Mouse (Mus musculus) Muller cell, postnatal 12 days (primary cell): ENCODE measurements at regions not wholly inside any gene's neighbourhood (a gene's known extent, or its start where the extent isn't known, plus 50 kb on each side); places are given as distances from the start of the nearest gene placed in this dataset.
A peak's percentile ranks its signal among the peaks of the same experiment; 100 is the strongest.

Experiments
- DNase-seq: peaks from one replicate; pipeline ENCODE4 v3.0.0-alpha.2; 2015; ENCODE audit errors: inconsistent ontology term

DNA sequence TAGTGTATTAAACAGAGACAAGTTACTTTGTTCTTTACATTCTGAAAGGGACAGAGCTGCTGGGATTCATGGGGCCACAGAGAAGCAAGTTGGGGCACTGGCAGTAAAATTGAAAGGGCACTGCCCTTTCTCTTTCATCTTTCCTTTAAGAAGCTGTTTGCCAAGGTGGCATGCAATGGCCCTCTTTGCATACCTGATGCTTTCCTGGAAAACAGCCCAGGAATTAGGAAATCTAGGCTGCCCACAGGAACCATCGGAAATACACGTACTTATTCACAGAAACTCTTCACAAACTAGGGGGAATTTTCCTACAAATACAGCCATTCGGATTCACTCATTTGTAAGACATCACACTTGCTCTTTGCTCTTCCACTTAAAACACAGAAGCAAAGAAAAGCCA is 278.3 kb upstream of the Gm765 start:
- DNase-seq = no peak

DNA sequence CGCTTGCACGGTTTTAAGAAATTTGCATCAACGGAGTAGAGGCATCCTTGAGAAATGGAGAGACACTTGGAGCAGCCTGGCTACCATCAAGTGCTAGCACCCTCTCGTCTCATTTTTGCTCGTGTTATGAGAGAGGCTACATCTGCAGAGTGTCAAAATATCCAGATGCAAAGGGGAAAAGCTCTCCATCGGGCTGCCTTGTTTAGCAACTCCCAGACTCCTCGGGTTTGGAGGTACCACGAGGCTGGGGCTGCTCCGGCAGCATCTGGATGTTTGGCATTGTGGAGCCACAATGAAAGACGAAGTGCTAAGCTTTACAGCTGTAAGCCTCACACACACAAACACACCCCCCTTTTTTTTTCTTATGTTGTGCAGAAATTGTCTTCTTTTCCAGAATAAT is 270.5 kb upstream of the Gm765 start:
- no peak for DNase-seq

DNA sequence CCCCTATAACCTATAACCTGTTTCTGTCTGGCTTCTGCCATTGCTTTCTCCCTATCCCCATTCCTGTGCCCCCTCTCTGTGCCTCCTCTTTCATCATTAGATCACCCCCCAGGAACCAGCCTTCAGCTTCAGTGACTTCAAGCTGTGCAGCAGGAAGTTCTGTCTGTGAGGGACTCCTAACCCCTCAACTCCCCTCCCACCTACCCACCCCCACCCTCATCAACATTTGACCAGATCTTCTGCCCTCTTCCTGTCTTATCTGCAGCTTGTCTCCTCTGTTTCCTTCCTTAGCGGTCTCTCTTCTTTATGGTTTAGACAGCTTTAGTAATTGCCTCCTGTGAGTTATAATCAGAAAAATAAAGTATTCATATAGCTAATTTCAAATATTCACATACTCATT is 266.6 kb upstream of the Gm765 start:
- no peak for DNase-seq

DNA sequence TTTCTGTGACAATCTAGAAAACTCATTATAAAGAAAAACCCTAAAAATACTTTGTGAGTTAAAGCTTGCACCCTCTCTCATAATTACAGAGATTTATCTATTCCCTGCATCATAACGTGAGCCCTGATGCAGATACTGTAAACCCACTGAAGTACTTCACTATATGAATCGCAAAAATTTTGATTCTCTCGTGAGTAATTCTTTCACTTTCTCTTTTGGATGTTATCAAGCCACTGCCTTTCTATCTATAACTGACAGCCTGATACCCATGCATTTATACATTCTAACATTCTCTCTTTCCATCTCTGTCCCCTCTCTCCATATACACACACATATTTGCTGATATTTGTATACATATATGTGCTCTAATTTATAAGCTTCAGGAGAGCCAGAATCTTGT is 264.1 kb upstream of the Gm765 start:
- DNase-seq = no peak

DNA sequence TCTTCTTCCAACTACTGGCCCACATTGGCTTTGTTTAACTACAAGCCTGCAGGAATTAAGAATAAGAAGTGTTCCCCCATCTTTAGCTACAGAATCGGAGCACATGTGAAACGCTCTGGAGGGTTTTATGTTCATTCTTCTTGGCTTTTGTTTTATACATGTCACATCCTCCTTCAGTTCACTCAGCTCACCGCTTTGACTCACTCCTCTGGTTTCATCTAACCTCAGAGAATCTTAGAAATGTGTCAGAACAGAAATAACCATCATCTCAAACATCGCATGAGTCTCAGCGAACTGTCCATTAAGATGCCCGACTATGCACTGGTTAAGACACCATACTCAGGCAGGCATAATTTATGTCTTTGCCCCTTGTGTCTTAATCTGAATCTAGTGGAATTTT is 255.1 kb upstream of the Gm765 start:
- no peak for DNase-seq

DNA sequence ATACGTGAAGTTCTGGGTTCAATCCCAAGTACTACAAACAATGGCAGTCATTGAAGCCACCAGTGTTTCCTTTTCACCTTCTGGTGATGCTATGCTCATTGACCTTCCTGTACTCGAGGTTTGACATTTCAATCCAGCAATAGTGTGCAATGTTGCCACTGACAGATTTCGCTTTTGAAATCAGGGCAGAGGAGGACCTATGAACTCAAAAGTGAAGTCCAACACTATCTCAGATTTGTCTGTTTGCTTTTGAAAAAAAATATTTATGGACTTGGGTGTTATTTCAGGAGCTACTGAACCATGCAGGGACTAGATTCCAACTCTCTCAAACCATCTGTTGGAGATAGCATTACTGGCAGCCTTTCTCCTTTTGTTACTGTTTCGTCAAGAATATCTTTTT is 248.4 kb upstream of the Gm765 start:
- no peak for DNase-seq

DNA sequence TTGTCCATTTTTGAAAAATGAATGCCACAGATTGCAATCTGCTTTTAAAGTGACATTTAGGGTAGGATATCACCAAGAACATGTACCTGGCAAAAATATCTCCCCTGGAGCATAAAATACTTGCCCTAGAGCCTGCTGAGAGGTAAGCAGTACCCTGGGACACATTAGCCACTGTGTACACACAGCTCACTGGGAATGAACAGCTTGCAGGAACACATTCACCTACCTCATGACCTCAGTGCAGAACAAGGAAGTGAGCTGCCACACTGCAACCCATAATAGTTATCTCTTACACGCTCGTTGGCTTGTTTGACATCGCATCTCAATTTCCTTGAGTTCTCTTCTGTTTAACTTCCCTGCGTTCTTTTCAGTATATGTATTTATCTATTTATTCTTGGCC is 246.4 kb upstream of the Gm765 start:
- no peak for DNase-seq

DNA sequence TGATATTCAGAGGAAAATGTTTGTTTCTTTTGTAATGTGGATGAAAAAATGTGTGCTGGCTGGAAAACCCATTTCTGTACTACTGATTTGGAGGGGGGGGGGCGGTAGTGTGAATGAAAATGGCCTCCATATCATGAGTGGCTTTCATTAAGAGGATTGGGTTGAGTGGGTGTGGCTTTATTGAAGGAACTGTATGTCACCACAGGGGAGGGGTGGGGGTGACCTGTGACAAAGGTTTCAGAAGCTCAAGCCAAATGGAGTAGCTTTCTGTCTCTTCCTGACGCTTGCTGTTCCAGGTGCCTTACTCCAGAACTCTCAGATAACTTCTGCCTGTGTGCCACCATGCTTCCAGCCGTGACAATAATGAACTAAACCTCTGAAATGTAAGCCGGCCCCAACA is 242.0 kb upstream of the Gm765 start:
- no peak for DNase-seq

DNA sequence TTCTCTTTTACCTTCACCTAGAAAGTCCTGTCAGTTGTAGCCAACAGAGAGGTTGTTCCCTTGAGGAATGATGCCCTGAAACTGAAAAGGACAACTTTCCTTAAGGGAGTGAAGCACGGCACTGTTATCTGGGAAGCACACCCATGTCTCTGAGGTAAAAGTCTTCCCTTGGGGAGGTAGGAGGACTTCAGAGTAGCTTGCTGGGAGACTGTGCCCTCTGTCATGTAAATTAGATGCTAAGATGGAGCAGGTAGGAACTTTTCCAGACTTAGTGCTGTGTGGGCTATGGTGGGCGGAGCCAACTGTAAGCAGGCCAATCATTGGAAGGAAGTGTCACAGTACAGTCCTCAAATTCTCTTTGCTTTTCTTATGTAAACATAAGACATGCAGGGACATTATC is 240.3 kb upstream of the Gm765 start:
- no peak for DNase-seq

DNA sequence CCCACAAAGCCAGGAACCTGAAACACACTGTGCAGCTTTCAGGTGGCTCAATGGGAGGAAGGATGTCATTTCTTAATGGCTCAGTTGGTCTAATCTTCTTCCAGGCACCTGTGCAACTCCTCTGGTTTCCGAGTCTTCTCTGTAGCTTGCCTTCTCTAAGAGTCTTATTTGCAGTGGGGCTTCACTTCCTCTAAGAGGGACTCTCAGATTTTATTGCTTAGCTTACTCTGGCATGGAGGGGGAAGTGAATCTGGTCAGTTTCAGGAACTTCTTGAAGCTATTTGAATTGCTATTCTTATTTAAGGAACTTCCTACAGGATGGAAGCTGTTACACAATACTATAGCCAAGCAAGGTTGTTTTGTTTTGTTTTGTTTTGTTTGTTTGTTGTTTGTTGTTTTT is 232.7 kb upstream of the Gm765 start:
- no peak for DNase-seq

DNA sequence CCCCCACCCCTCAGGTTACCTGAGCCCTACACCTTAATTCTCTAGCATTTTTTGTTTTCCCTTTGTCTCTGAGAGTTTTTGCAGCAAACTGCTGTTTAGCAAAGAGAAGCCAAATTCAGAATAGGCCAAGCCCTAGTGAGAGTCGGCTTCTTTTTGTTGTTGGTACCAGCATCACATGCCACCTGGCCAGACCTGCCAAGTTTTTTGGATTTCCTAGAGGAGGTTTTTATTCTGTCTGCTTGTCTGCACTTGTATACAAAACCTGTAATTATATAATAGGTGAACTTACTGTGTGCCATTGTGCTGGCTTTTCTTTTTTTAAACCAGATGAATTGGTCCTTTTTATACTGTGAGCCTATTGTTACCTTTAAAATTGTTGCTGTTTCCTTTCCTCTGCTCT is 213.1 kb upstream of the Gm765 start:
- DNase-seq = no peak

DNA sequence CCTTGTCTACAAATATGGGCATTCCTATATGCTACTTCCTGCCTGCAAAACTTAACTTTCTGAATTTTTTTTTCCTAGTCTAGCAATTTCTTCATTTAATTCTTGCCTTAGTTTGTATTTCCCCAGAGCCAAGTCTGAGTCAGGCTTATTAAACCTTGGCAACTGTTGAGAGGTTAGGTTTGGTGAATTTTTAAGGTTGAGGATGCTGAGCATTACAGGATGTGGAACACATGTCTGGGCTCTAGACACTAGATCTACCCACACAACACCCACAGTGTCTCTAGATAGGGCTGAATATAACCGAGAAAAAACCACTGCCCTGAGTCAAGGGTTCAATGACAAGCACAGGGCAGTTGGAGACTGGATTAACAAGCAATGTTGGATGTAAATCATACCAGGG is 211.4 kb upstream of the Gm765 start:
- peak; percentile 0 for DNase-seq

DNA sequence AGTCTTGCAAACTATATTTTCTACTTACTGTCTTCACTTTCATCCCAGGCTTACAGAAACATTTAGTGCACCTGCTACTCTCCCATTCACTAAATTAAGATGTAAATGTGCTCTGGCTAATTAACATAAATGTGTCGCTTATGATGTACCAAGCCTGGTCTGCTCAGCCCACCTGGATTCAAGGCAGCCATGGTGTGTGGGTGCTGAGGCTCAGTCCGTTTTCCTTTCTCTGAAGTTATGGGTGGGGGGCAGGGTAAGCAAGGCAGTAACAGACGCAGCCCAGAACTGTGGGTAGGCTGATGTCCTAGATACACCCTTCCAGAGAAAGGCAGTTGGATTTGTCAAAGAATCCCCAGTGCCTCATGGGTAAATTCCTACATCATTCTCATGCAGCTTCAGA is 209.2 kb upstream of the Gm765 start:
- no peak for DNase-seq

DNA sequence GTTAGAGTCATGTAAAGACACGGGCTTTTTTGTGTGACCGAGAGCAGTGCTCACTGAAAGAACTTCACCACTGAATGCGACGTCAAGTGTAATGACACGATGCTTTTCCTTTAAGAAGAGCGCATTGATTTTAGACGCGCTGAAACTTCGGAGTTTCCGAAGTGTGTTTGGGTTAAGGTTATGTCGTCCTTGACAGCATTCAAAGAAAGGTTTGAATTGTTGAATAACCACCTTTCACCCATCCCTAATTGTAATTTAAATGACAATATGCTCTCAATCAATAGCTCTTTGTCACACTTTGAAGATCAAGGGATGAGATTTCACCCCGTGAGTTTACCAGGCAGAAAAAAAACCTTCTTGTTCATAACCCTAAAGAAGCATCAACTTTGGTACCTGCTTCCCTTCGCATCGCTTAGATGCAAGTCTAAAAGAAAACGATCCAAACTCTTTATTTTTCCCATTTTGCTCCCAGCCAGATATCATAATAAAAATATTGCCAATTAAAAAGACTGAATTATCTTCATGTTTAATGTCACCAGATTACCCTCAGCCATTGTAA is 184.4 kb upstream of the Gm765 start:
- DNase-seq = no peak

DNA sequence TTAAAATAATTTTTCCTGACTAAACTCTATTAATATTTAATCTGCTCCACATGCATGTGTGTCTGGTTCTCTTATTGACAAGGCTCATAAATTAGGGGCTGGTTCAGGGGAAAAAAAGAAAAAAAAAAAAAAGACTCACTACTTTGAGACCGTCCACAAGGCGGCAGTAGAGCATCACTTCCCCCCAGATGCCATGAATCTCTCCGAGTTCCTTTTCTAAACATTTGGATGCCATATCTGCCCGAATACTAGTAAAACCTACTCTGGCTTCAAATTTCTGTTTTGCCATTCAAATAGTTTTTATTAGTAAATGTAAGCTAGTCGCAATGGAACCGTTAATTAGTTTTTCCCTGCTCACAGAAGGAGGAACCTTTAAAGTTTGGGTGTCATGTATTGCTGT is 182.7 kb upstream of the Gm765 start:
- DNase-seq = peak; percentile 51

DNA sequence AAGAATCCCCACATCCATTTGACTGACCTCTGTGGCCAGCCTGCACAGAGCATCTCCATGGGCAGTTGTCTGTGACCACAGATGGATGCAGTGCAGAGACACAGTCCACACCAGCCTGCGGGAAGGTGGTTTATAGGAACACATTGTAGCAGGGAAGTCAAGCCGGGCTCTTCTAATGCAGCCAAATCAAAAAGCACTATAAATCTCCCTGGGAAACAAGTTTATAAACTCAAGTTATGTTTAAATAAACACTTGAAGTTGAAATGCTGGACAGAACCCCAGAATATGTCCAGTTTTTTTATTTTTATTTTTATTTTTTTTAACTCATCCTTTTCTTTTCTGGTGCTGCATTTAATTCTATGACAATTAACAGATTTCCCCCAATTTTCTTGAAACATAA is 182.1 kb upstream of the Gm765 start:
- no peak for DNase-seq

DNA sequence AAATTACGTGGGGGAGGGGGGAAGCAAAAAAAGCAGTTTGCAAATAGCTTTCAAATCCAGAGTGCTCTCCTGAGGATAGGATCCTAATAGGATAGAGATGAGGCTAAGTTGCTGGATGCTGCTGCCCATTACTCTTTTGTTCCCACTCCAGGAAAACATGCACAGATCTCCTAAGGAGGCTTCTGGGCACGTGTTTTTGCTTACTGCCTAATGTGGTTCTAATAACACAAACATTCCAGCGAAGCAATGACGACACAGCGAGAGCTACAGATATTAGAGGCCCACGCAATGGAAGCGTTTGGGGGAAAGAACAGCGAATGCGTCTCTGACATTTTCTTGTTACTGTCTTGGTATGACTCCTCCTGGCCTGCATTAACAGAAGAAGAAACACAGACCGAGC is 179.0 kb upstream of the Gm765 start:
- no peak for DNase-seq

DNA sequence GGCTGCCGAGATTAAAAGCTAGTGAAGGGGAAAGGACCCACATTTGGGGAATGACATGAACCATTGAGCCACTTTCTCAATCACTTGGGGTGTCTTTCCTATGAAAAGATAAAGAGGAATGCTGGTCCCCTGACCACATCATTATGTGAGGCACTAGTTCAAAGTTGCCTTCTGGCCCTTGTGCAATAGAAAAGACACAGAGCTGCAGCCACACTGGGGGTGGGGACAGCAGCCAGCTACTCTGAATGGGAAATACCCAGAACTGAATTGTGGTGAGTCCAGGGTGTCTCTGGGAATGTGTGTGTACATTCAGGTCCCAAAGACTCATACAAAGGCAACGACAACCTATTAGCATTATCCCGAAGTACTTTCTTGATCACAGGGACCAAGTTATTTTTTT is 172.3 kb upstream of the Gm765 start:
- peak; percentile 4 for DNase-seq

DNA sequence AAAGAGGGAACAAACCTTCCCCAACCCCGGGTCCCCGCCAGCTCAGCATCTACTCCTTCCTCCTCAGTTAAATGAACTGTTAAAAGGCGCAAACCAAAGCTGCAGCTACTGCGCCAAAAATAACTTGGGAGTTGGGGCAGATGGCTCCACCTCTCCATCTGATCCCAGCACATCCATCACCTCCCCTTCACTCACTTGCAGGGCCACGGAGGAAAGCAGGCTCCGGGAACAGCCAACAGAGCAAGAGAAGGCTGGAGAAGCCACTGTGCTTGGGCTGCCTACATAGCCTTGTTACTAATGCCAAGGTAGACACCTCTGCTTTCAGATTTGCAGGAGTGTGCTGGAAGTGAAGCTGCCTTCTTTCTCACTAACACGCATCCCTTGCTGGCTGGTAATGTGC is 171.8 kb upstream of the Gm765 start:
- DNase-seq = no peak

DNA sequence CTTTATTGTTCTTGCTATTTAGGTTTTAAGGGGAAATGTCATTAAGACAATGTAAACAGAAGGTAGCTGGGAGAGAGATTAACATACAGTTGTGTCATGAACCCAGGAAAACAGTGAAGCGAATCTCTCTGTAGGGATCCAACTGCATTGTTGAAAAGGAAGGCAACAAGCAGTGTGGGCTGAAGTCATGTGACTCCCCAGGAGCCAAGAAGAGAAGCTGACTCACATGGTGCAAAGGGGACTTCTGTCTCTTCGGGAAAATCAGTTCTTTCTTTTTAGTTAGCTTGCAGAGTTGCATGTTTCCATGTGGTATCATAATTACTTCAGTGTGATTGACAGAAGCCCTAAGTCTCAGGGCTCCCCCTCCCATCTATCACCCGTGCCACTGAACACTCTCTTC is 170.7 kb upstream of the Gm765 start:
- DNase-seq = peak; percentile 44

DNA sequence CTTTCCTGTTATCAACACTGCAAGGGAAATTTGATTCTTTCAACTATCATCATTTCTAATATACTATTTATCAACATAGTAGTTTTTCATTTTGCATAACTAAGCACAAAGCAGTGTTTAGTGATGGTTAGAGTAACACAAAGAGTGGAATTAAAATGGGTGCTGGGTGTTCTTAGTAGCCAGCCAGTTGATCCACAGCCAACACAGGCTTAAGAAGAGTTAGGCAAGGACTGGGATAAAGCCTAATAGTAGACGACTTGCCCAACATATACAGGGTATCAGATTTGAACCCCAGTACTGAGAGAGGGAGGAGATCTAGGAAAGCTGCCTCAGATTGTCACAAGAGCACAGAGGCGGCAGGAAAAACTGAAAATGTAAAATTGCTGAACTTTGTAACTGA is 160.2 kb upstream of the Gm765 start:
- DNase-seq = no peak

DNA sequence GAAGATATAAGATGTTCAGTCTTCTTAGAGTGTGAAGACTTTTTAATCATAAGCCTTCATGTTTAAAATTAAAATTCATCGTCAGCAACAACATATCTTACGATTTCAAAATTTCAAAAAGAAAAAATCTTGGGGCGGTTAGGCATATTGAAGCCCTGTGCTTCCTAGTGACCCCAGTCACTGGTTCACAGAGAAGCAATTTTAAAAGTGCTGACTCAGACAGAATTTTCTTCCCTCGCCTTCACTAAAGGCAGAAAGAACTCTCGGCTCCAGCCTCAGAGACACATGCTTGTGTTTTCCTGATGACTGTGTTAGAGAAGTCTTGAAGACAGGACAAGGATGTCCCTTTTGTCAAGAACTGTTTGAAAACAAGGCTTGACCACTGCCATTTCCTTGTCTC is 157.2 kb upstream of the Gm765 start:
- DNase-seq = no peak

DNA sequence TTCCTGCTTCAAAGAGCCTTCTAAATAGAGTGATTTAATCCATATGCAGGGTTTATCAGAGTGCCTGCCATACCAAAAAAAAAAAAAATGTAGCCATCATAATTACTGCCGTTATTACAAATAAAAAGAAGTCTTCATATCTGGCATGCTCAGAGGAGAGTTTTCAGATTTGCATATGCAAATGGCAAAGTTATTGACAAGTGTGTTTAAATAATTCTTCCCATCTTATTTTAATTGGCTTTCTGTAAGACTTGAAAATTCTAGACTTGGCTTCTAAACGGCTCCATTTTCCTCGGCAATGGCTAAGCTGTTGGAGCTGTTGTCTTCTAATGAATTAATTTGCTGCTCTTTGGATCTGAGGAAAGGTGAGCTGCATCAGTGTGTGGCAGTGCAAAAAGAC is 144.1 kb upstream of the Gm765 start:
- DNase-seq = no peak

DNA sequence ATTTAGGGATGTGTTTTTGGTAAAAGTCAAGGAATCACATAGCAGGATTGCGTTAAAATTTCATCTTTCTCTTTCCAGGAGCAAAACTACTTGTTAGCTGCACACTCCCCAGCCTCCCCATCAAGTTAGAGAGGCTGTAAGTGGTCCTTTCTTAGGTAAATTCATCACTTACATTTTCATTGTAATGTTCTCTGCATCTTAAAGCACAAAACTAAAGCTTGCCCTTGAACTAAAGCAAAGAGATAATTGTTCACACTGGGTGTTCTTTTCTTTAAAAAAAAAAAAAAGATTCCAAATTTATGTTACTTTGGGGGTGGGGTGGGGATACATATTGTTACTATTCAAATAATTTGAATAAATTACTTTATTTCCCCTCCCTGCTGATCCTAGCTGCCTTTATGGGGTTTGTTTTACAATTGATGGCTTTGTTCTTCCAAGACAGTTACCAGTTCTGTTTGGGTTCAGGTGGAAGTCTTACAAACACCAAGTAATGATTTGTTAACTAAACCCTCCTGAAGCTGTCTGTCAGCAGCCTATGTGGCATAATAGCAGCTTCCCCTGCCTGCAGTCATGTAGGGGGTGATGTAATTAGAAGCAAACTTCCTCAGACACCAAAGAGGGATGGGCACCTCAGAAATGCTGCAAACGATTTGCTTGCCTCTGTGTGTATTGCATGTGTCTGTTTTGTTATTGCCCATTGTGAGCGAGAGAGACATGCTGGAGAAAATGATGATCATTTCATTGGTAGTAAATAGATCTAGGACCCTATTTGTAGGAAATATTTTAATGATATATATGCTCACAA is 141.0 kb upstream of the Gm765 start:
- DNase-seq = no peak
